Mouse (Mus musculus): ENCODE results near the gene Tnnc1.

- TF ChIP-seq CTCF (IDR thresholded peaks at IDR 0.05; ENCODE audit: insufficient read depth, low read depth, low read length) (no peak), POLR2A (IDR thresholded peaks at IDR 0.05; ENCODE audit: insufficient read depth, low read depth, low read length) (no peak)
Observed at GRCm38 (mm10) chr14:31250222-31251083, 42.3 kb downstream of the Tnnc1 start.

Measured in olfactory bulb, adult 2 months (tissue).